Mouse (Mus musculus) cerebellum, adult 2 months (tissue): ENCODE data around the gene Naaladl1. TPM values are rescaled to one million over a fixed set of nuclear protein-coding genes. Genes with fewer than 3 reads are reported as not detected.

Experiments
- DNase-seq, 2 experiments: peaks; one replicate each; pipeline ENCODE4 v3.0.0; 2021
- H3K27ac ChIP-seq: fragments of 200-500 bp; 2 replicates; pipeline ENCODE4 v1.5.1; 2012; ENCODE audit warnings: low read length, control low read depth, inconsistent platforms; ENCODE audit not compliant: insufficient read depth
- H3K27me3 ChIP-seq: fragments of 200-500 bp; 2 replicates; pipeline ENCODE4 v1.6.1; 2012; ENCODE audit warnings: inconsistent platforms, mild to moderate bottlenecking, low read length, moderate library complexity; ENCODE audit not compliant: control insufficient read depth, insufficient read depth
- H3K4me1 ChIP-seq: fragments of 200-500 bp; 2 replicates; pipeline ENCODE4 v1.6.1; 2011; ENCODE audit warnings: low read length; ENCODE audit not compliant: control insufficient read depth, insufficient read depth
- H3K4me3 ChIP-seq: fragments of 200-500 bp; replicated peaks from 2 replicates; pipeline ENCODE3; 2011; ENCODE audit warnings: mild to moderate bottlenecking, low read depth, low read length, control low read depth; ENCODE audit not compliant: insufficient read depth
- CTCF ChIP-seq: fragments of 200-500 bp; IDR thresholded peaks from 2 replicates; pipeline ENCODE4 v1.5.1; 2011; ENCODE audit warnings: low read depth, mild to moderate bottlenecking, control low read depth, low read length, moderate library complexity, borderline replicate concordance; ENCODE audit not compliant: insufficient read depth
- POLR2A ChIP-seq: fragments of 200-500 bp; IDR thresholded peaks from 2 replicates; pipeline ENCODE4 v1.6.1; 2011; ENCODE audit warnings: low read length, control low read depth, borderline replicate concordance; ENCODE audit not compliant: insufficient read depth
- WGBS: fragments of 180-500 bp; shearing (Covaris S2); methylation state at CpG from one replicate; pipeline ENCODE4 v1.1.7; 2018; 5-methylcytosine and 5-hydroxymethylcytosine counted together
- polyA plus RNA-seq: library from polyadenylated mRNA; depleted of rRNA; stranded (reverse); fragments of >200 nt; gene quantifications from 2 replicates; pipeline ENCODE4 v1.2.3, GENCODE M21; 2012

Gene Naaladl1
- polyA plus RNA-seq, 1 experiment: 0.05 TPM

GRCm38 (mm10) chr19:6116113-6116850 lies 10.7 kb downstream of the Naaladl1 start:
- peaks cover 10% of the 10 kb centered on the region for H3K4me1 ChIP-seq
- no peak for DNase-seq
- 30% methylated on average over 15 of the region's 15 CpGs for WGBS

GRCm38 (mm10) chr19:6117346-6117985 lies 11.9 kb downstream of the Naaladl1 start:
- TF ChIP-seq POLR2A: no peak
- no peak for TF ChIP-seq CTCF
- WGBS: 3% methylated on average over 32 of the region's 32 CpGs
- Histone ChIP-seq H3K27ac (peak overlapping the region; percentile 67), H3K4me3 (peak overlapping the region; percentile 63), H3K4me1 (peaks cover 10% of the 10 kb centered on the region), H3K27me3 (no peaks in the 10 kb centered on the region)
- DNase-seq: no peak

More at GRCm38 (mm10) chr19:6116113-6116850, 10.7 kb downstream of the Naaladl1 start:
- TF ChIP-seq POLR2A (no peak), CTCF (no peak)
- Histone ChIP-seq H3K27me3 (no peaks in the 10 kb centered on the region), H3K4me3 (no peak overlapping the region), H3K27ac (no peak overlapping the region)

- under 1% methylated on average over 77 of the region's 77 CpGs for WGBS
- peak within 1 kb of the TSS; percentile 63 for H3K4me3 ChIP-seq
- TF ChIP-seq CTCF (no peak), POLR2A (peak; percentile 40)
- peak; percentile 90 to 91 for DNase-seq
- peaks cover 10% of the 10 kb centered on the region for H3K4me1 ChIP-seq
- H3K27me3 ChIP-seq: no peaks in the 10 kb centered on the region
- peak within 1 kb of the TSS; percentile 67 for H3K27ac ChIP-seq
Observed at GRCm38 (mm10) chr19:6117986-6118676, 12.5 kb downstream of the Naaladl1 start, which contains the start of gene Sac3d1. Sac3d1 (minus strand) TSS chr19:6118650.

GRCm38 (mm10) chr19:6118677-6119185 lies 13.1 kb downstream of the Naaladl1 start:
- TF ChIP-seq CTCF (no peak), POLR2A (no peak)
- Histone ChIP-seq H3K27ac (peak overlapping the region; percentile 10; the same call in 1 of the 2 replicates), H3K4me3 (peak overlapping the region; percentile 63), H3K4me1 (peaks cover 10% of the 10 kb centered on the region), H3K27me3 (no peaks in the 10 kb centered on the region)
- under 1% methylated on average over 8 of the region's 8 CpGs for WGBS
- no peak for DNase-seq

- Histone ChIP-seq H3K4me1 (peaks cover under 1% of the 10 kb centered on the region; the same call in 1 of the 2 replicates), H3K4me3 (no peak overlapping the region), H3K27me3 (no peaks in the 10 kb centered on the region), H3K27ac (no peak overlapping the region)
- TF ChIP-seq POLR2A (no peak), CTCF (no peak)
- DNase-seq: no peak
- WGBS: 57% methylated on average over 19 of the region's 19 CpGs
Observed at GRCm38 (mm10) chr19:6121761-6122160, 16.2 kb downstream of the Naaladl1 start.

- no peak for DNase-seq
- Histone ChIP-seq H3K4me1 (no peaks in the 10 kb centered on the region; the same call in 1 of the 2 replicates), H3K4me3 (no peak overlapping the region), H3K27me3 (no peaks in the 10 kb centered on the region), H3K27ac (no peak overlapping the region)
- WGBS: 30% methylated on average over 8 of the region's 8 CpGs
- TF ChIP-seq CTCF (no peak), POLR2A (no peak)
Observed at GRCm38 (mm10) chr19:6123330-6123729, 17.7 kb downstream of the Naaladl1 start.

GRCm38 (mm10) chr19:6124898-6125297 lies 19.3 kb downstream of the Naaladl1 start:
- no peaks in the 10 kb centered on the region for H3K27me3 ChIP-seq
- DNase-seq: no peak
- H3K4me3 ChIP-seq: no peak overlapping the region
- 49% methylated on average over 2 of the region's 2 CpGs for WGBS
- no peak overlapping the region for H3K27ac ChIP-seq
- H3K4me1 ChIP-seq: no peaks in the 10 kb centered on the region; the same call in 1 of the 2 replicates
- TF ChIP-seq CTCF (no peak), POLR2A (no peak)

- DNase-seq: peak in 1 of 2 experiments; percentile 47
- H3K27ac ChIP-seq: no peak overlapping the region
- no peaks in the 10 kb centered on the region; the same call in 1 of the 2 replicates for H3K4me1 ChIP-seq
- 24% methylated on average over 4 of the region's 4 CpGs for WGBS
- no peak overlapping the region for H3K4me3 ChIP-seq
- TF ChIP-seq CTCF (peak; percentile 54; the same call in 1 of the 2 replicates), POLR2A (no peak)
- no peaks in the 10 kb centered on the region for H3K27me3 ChIP-seq
Observed at GRCm38 (mm10) chr19:6126289-6126688, 20.7 kb downstream of the Naaladl1 start.
